Mouse (Mus musculus): Measurements from ENCODE around the gene Ado.

Gene Ado

GRCm38 (mm10) chr10:67536621-67537141 lies 12.1 kb downstream of the Ado start:
- peak in 1 of 2 experiments; percentile 33 for DNase-seq (ENCODE audit: low spot score in 2 of 2)

- DNase-seq (ENCODE audit: low spot score in 2 of 2) = peak in 1 of 2 experiments; percentile 57
Observed at GRCm38 (mm10) chr10:67535972-67536371, 12.8 kb downstream of the Ado start.

- no peak for DNase-seq (ENCODE audit: low spot score in 2 of 2)
Observed at GRCm38 (mm10) chr10:67535256-67535655, 13.5 kb downstream of the Ado start, which contains the start of gene Egr2. TSS of gene Egr2 (plus strand) at chr10:67535475.

GRCm38 (mm10) chr10:67529769-67530168 lies 19.0 kb downstream of the Ado start:
- DNase-seq (ENCODE audit: low spot score in 2 of 2) = no peak

- DNase-seq (ENCODE audit: low spot score in 2 of 2) = no peak
Observed at GRCm38 (mm10) chr10:67526435-67526834, 22.3 kb downstream of the Ado start.

GRCm38 (mm10) chr10:67524694-67525093 lies 24.1 kb downstream of the Ado start:
- DNase-seq (ENCODE audit: low spot score in 2 of 2) = no peak

- no peak for DNase-seq (ENCODE audit: low spot score in 2 of 2)
Observed at GRCm38 (mm10) chr10:67524130-67524529, 24.6 kb downstream of the Ado start.

GRCm38 (mm10) chr10:67518733-67519132 lies 30.0 kb downstream of the Ado start:
- DNase-seq (ENCODE audit: low spot score in 2 of 2) = no peak

- DNase-seq (ENCODE audit: low spot score in 2 of 2) = no peak
Observed at GRCm38 (mm10) chr10:67512871-67513270, 35.9 kb downstream of the Ado start.

GRCm38 (mm10) chr10:67512211-67512610 lies 36.5 kb downstream of the Ado start:
- peak in 1 of 2 experiments; percentile 17 for DNase-seq (ENCODE audit: low spot score in 2 of 2)

- DNase-seq (ENCODE audit: low spot score in 2 of 2) = no peak
Observed at GRCm38 (mm10) chr10:67505248-67505647, 43.5 kb downstream of the Ado start.

- DNase-seq (ENCODE audit: low spot score in 2 of 2) = no peak
Observed at GRCm38 (mm10) chr10:67504046-67504445, 44.7 kb downstream of the Ado start.

GRCm38 (mm10) chr10:67503320-67503995 lies 45.3 kb downstream of the Ado start:
- DNase-seq (ENCODE audit: low spot score in 2 of 2) = no peak

- DNase-seq (ENCODE audit: low spot score in 2 of 2) = no peak
Observed at GRCm38 (mm10) chr10:67497951-67498350, 50.8 kb downstream of the Ado start.

GRCm38 (mm10) chr10:67497144-67497892 lies 51.4 kb downstream of the Ado start:
- no peak for DNase-seq (ENCODE audit: low spot score in 2 of 2)
